Mouse (Mus musculus) CD8-positive naive resting alpha-beta T cell, adult 2 months (primary cell): ENCODE data around the gene Brd9.

ENCODE experiments used
- DNase-seq, 2 experiments: peaks; one replicate each; pipeline ENCODE4 v3.0.0; 2022; ENCODE audit warnings: low read depth in 2 of 2, low spot score in 2 of 2

Brd9 gene

DNA sequence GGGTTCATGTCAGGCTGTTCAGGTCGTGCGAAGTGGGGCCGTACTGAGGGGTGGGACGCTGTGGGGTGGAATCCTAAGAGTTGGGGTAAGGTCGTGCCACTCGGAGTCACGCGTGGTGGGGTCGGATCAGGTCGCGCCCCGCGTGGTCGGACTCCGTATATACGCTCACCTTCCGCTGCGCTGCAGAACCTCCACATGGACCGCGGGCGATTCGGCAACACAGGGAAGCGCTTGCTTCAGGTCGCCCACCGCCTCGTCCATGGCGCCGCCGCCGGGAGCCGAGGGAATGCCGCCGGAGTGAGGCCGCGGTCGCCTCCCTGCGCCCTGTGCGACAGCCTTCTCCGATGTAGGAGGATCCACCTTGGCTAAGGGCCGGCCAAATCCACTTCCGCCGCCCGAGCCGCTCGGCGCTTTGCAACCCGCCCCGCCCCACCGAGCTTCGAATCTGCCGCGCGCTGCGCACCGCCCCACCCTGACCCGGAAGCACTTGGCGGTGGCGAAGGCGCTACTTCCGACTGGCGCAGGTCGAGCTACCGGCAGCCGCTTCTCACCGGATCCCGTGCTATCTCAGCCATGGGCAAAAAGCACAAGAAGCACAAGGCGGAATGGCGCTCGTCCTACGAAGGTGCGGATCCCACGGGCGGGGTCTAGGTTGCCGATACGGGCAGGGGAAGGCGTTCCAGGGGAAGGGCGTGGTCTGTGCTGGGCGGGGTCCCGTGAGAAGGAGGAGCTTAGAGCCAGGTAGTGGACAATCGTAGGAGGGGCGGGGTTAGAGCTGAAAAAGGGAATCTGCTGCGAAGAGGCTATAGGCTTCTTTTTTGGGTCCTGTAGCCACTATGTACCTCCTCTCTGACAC lies at the start of gene Brd9, which contains the start of gene Trip13:
Gene Brd9, plus strand, starts transcription at position 491 of the 856 bp plus-strand sequence.
Gene Trip13, minus strand, starts transcription at position 464 of the 856 bp plus-strand sequence.
- DNase-seq: peak; percentile 93

DNA sequence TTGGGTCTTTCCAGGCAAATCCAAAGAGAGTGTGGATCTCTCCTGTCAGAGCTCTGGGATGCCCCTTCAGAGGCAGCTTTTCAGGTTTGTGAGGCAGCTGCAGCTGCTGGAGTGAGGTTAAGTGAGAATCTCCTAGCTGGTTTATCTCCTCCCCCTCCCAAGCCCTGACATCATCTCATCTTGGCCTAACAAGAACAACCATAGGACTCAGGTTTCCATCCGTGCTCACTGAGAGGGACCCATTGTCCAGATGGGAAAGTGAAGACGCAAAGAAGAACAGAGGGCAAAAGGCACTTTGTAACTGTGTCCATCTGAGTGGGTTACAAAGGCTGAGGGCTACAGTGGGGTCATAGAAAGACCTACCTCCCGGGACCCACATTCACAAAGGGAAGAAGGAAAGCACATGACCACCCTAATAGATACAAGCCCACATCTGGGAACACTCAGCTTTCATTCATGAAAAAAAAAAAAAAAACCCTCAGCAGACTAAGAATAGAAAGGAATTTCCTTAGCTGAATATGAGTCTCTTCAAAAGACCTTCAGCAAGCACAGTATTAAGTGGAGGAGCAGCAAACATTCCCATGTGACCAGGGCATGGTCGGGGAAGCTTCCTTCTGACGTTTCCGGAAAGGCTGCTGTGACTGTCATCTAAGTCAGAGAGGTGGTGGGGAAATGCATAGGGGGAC lies 45.0 kb upstream of the Brd9 start:
- no peak for DNase-seq

DNA sequence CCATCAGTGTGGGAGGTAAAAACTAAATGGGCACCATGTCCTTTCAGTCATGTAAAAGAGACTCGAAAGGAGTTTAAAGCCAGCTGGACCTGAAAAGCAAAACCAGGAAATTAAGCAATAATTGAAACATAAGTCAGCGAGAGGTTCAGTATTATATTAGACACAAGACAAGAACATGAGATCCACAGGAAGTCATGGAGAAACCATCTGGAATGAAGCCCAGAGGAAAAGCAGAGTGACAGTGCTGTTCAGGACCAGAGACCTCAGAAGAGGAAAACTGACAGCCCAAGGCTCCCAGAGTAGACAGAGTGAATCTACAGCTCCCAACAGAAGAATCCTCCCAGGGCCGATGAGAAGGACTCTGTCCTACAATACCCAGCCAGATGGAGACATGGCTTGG lies 40.0 kb upstream of the Brd9 start:
- DNase-seq: no peak

DNA sequence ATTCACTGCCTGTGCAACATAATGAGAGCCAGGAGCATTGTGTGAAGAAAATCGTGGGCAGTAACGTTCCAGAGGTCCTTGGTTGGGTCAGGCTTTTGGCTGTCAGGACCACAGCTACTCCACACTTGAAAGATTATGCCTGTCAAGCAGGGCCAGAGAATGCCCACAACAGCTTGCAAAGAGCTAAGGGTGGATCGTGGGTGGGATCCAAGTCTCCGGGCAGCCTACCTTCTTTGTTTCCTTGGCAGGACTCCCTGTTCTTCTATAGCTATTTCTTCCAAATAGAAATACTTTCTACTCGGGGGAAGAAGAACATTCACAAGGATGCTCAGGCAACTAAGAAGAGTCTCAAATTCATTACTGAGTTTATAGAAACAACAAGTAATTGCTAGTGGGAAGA lies 30.5 kb upstream of the Brd9 start:
- no peak for DNase-seq

DNA sequence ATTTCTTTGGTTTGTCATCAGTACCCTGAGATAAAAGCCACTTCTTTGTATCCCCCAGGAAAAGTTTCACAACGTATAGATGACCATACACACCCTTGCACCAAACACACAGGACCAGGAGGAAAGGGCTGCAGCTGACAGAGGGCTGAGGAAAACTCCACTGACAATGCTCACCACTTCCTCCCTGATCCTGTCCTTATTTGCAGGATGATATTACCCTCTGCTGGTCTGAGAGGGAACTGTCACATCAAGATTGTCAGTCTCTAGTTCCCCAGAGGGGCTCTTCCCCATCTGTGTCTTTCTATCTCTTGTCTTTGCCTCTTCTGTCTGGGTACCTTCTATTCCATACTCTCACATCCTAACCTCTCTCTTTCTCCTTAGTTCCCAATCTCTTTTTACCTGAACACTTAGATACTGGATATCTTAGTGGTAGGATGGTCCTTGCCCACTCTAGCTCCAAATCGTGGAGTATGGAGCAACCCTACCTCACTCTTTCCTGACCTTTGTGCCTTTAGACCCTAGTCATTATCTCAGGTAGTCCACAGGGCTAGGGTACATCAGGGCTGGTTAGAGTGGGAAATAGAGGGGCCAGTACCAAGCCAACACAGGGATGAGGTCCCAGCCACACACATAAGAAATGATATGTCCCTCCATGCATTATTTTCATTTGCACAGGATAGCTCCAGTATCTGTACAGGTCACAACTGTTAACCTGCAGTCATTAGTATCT lies 29.8 kb upstream of the Brd9 start:
- DNase-seq: peak in 1 of 2 experiments; percentile 14

DNA sequence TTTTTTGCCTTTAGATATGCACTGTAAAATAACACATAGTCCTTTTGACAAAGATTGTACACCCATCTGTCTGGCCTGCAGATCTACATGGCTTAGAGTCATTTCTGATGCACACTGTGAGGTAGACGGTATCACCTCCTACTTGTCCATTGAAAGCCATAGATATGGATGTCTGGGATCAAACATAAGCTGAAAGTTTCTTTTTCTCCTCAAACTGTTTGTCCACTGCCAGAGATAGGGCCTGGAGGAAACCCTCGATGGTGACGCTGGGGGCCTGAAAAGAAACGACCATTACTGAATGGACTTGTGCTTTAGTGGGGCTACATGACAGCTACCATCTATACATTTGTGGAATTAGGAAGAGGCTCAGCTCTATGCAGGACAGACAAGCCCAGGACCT lies 24.5 kb upstream of the Brd9 start:
- DNase-seq: no peak

DNA sequence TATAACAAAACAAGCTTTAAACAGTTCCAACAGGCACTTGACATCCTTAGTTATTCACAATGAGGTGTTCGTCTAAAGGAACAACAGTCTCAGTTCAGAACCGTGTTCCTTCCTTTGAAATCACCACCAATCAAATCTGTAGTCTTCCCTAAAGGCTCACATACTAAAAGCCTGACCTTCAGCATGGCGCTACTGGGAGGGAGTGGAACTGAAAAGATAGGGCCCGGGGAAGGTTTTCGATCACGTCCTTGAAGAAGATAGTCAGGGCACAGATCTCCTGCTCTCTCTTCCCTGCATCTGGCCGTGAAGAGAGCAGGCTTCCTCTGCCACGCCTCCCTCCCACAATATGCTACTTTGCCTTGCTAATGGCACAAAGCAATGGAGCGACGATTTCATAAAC lies 5.4 kb upstream of the Brd9 start:
- DNase-seq: no peak

DNA sequence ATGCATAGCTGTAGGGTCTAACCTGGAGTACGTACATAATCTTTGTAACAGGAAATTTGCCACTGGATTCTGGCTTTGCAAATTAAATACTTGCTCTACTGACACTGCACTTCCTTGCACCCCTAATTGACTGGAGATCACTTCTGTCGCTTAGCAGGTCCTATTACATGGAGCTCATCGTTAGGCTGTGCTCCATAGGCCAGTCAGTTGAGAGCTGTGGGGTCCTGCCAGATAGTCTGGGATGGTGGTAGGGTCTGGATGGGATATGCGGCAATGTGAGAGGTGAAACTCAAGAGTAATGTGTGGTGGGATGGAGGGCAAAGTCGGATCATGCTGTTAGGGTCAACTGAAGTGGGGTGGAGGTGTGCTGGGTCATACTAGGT lies 682 bp upstream of the Brd9 start:
- no peak for DNase-seq

DNA sequence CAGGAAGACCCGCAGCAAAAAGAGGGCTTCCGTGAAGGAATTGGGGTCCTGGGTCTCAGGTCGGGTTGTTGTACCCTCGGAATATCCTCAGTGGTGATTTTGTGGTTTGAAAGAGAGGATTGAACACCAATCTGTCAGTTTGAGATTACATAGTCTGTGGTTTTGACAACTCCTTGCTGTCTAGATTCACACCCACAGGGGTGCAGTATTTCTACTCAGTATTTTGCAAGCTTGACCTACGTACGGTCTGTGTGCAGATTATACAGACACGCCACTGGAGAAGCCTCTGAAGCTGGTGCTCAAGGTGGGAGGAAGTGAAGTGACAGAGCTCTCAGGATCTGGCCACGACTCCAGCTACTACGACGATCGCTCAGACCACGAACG lies 558 bp downstream of the Brd9 start:
- DNase-seq: no peak

DNA sequence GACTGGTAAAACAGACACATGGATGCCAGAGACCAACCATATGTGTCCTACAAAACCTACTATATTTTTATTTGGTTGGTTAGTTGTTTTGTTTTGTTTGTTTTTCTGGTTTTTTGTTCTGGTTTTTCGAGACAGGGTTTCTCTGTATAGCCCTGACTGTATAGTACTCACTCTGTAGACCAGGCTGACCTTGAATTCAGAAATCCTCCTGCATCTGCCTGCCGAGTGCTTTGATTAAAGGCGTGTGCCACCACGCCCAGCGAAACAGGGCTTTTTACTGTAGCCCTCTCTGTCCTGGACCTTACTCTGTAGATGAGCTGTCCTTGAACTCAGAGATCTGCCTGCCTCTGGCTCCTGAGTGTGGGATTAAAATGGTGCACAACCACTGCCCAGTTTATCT lies 1.5 kb downstream of the Brd9 start:
- DNase-seq: no peak

DNA sequence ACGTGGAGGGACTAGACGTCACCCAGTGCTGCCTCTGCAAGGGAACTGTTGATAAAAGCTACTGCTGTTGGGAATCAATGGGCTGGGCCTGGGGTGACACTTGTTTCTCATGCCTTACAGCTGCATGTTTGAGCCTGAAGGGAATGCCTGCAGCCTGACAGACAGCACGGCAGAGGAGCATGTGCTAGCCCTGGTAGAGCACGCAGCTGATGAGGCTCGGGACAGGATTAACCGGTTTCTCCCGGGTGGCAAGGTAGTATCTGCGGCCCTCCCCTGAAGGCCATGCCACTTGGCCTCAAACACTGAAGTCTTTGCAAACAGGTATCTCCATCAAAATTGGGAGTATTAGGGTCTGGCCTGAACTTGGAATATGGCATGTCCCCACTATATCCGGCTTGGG lies 7.0 kb downstream of the Brd9 start:
- no peak for DNase-seq

DNA sequence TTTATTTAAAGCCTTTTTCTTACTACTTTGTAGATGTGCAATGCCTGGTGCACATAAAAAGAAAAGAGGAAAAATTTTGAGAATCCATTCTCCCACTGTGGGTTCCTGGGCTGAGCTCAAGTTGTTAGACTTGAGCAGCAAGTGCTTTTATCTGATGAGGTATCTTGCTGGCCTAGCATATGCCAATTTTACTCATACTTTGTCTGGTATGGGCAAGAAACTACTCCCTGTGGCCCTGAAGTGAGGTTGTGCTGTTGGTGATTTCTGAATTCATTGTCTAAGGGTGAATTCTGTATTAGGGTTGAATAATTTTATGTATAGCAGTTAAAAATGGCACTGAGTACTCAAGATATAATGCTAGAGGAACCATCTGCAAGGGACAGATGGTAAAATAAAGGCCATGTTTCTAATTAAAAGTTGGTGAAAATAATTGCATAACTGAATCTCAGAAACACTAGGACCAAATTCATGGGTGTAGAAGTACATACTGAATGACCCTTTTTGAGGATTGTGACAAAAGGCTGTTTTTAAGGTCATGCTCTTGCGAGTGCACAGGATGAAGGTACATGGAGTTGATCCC lies 16.0 kb downstream of the Brd9 start:
- DNase-seq: no peak

DNA sequence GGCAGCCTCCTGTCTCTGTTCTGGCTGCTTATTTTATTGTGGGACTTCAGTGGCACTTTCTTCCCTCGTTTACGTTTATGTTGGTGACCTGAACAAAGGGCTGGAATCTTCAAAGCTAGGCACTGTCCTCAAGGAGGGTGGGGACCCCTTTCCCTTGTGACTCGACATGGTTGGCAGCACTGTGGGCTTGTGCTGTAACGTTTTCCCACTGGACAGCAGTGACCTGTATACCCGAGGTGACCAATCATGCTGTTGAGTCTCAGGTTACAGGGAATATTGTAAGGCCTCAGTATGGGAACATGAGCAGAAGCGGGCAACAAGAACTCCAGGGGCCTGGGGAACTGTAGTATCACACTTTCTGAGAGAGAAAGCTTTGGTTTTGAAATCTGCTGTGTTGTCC lies 17.1 kb downstream of the Brd9 start:
- DNase-seq: no peak

DNA sequence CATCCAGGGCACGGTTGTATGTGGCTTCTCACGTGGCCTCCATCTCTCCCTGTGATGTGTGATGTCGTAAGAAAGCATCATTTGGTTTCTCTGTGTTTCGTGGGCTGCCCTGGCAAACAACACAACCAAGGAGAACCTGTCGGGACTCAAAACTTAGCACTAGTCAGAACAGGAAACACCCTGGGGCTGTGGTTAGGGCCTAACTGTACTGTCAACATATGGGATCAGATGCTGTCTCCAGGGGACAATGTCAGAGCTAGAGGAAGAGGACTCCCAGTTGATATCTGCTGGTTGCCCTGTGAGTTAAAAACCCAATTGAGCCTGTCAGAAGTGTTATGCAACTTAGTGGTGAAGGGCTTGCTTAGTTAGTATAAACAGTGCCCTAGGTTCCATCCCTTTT lies 17.9 kb downstream of the Brd9 start:
- DNase-seq: no peak

DNA sequence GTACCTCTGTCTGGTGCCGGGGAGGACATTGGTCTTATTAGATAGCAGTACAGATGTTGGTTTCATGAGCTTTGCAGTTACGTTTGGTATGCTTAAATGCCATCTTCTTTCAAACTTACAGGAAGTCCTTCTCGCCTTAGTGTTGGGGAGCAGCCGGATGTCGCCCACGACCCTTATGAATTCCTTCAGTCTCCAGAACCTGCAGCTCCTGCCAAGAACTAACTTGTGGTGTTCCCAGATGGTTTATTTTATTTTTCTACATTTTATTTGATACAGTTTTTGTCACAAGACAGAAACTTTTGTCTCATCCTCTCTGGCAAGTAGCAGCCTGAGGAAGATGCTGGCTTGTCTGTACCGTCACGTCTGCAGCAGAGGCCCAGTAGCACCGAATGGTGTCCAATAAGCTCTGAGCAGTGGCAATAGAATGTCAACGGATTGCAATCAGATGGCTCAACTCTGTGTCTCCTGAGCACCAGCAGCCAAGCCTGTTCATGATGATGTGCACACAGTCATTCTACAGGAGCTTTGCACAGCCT lies 22.6 kb downstream of the Brd9 start:
- DNase-seq: no peak

DNA sequence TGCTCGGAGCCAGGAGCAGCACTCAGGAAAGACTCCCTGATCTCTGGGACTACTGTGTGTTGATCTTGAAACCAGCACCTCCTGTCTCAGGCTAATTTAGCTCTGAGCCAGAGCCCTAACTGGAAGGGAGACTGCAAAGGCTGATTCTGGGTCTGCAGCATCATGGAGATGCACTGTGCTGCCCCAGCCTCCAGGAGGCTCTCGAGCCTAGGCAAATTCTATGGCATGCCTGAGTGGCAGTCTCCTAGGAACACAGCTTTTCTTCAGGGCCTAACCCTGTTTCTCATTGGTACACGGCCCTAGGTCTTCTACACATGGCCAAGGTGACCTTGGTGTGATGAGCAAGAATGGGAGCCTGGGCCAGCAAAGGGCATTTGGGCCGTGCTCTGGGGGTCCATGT lies 23.6 kb downstream of the Brd9 start:
- no peak for DNase-seq

DNA sequence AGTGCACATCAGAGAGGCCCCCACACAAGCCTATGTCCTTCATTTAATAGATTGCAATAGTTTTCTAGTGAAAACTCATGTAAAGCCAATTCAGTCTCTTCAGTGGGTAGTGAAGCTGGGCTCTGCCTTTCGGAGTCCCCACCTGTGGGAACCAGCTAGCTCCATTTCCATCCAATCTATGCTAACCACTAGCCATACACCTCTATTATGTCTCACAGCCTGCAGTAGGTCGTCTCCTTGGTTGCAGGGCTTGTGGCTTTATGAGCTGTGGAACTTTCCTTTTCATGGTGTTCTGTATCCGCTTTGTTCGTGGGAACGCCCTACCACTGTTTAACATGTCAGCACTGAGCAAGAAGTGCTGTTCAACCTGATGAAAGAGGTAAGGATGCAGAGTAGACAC lies 25.9 kb downstream of the Brd9 start, which contains the start of gene Zdhhc11:
Gene Zdhhc11, plus strand, starts transcription at position 301 of the 400 bp plus-strand sequence.
- DNase-seq: no peak

DNA sequence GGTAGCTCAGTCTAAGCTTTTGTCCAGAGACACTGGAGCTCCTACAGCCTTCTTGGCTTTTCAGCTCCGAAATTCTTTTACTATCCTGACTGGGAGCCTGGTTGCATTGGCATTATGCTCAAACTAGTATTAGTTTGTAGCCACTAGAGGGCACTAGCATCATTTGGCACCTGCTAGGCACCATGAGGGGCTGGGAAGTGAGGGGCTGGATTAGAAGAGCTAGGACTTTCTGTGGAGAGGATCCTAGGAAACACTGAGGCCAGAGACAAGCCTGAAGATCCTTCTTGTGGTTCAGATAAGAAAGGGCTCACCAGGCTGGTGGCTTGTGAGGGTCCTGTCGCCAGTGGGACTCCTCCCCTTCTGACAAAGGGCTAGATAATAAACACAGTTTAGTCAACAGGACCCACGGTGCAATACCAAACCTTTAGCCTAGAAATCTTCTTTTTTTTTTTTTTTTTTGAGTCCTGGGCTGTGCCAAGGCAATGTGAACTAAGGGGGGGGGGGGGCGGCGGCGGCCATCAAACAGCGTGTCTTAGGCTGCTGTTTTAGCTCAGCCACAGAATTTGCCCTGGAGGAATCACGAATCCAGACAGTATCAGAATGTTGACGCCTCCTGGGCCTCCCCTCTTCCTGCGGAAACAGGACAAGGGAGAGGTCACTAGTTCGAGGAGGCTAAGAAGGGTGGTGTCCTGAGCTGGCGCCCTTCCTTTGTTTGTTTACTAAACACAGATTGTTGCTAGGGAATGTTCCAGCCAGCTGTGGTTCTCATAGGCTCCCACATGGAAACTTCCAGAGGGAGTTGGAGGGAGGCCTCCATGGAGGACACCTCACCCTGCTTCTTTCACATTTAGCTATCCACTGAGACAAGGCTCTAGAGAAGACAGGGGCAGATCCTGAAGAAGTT lies 33.2 kb downstream of the Brd9 start:
- DNase-seq: peak; percentile 10 to 45

DNA sequence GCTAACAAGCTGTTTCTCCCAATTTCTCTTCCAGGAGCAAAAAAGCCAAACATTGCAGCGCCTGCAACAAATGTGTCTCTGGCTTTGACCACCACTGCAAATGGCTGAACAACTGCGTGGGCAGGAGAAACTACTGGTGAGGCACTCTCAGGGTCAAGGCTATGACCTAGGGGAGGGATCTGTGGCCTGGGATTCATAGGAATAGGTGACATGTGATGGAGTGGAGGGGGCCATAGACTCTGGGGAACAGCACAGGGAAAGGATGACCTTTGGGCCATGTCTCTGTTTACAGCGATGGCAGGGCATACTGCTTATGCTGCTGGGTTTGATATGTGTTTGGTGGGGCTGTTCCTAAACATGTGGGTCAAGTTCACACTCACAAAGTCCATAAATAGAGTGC lies 36.9 kb downstream of the Brd9 start:
- DNase-seq: no peak

DNA sequence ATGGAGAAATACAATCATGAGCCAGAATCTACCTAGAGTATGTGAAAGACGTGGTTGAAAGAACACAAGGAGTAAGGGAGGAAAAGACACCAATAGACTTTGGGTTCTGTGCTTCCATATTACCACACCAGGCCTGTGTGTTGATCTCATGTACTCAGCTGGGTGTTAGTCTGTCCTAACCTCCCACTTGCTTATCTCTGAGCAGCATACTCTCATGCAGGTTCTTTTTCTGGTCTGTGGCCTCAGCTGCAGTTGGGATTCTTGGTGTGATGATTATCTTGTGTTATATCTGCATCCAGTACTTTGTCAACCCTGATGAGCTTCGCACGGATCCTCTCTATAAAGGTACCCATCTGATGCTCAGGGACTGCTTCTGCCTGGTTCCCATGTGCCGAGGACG lies 39.3 kb downstream of the Brd9 start:
- DNase-seq: no peak
